Mouse (Mus musculus) heart, adult 2 months (tissue): Measurements from ENCODE around the gene Upf3a. TPM values are rescaled to one million over a fixed set of nuclear protein-coding genes. Genes with fewer than 3 reads are reported as not detected.

Source experiments
- DNase-seq, 2 experiments: peaks; one replicate each; pipeline ENCODE4 v3.0.0; 2021
- H3K27ac ChIP-seq: fragments of 200-600 bp; 2 replicates; pipeline ENCODE4 v1.8.1; 2022
- H3K27me3 ChIP-seq: fragments of 200-500 bp; 2 replicates; pipeline ENCODE4 v1.6.1; 2012; ENCODE audit warnings: mild to moderate bottlenecking, low read length, inconsistent platforms, mixed read lengths; ENCODE audit not compliant: control insufficient read depth, insufficient read depth
- H3K36me3 ChIP-seq: fragments of 200-500 bp; 2 replicates; pipeline ENCODE4 v1.6.1; 2012; ENCODE audit warnings: low read length, inconsistent platforms; ENCODE audit not compliant: control insufficient read depth, insufficient read depth
- H3K4me1 ChIP-seq: fragments of 200-500 bp; 2 replicates; pipeline ENCODE4 v1.6.1; 2011; ENCODE audit warnings: low read length; ENCODE audit not compliant: control insufficient read depth, insufficient read depth
- H3K4me3 ChIP-seq: fragments of 200-600 bp; 2 replicates; pipeline ENCODE4 v1.8.1; 2022
- H3K79me2 ChIP-seq: fragments of 200-500 bp; replicated peaks from 2 replicates; pipeline ENCODE4 v1.6.1; 2012; ENCODE audit warnings: mild to moderate bottlenecking, inconsistent platforms, low read length, moderate library complexity, mixed read lengths; ENCODE audit not compliant: control insufficient read depth, insufficient read depth
- H3K9ac ChIP-seq: fragments of 200-500 bp; 2 replicates; pipeline ENCODE4 v1.6.1; 2012; ENCODE audit warnings: low read depth, mild to moderate bottlenecking, control low read depth, inconsistent platforms, low read length, mixed read lengths
- CTCF ChIP-seq: fragments of 200-600 bp; IDR thresholded peaks from 2 replicates; pipeline ENCODE4 v1.8.1; 2022; ENCODE audit warnings: antibody characterized with exemption, mild to moderate bottlenecking, moderate library complexity
- EP300 ChIP-seq: fragments of 200-500 bp; IDR thresholded peaks from 2 replicates; pipeline ENCODE4 v1.6.1; 2011; ENCODE audit warnings: low read depth, low read length, control low read depth; ENCODE audit not compliant: insufficient read depth
- POLR2A ChIP-seq: fragments of 200-500 bp; IDR thresholded peaks from 2 replicates; pipeline ENCODE4 v1.6.1; 2011; ENCODE audit warnings: mild to moderate bottlenecking, low read depth, low read length, control low read depth; ENCODE audit not compliant: insufficient read depth
- WGBS: fragments of 180-500 bp; shearing (Covaris S2); methylation state at CpG from one replicate; pipeline ENCODE4 v1.1.7; 2018; 5-methylcytosine and 5-hydroxymethylcytosine counted together
- intact Hi-C: fragments of 180-260 bp; cut with DNase I; formaldehyde crosslinking; loops from one replicate; pipeline ENCODE4 v1.15.1; 2025
- polyA plus RNA-seq: library from polyadenylated mRNA; depleted of rRNA; stranded (reverse); fragments of >200 nt; gene quantifications from 2 replicates; pipeline ENCODE4 v1.2.3, GENCODE M21; 2012
- total RNA-seq, 2 experiments: library from RNA; stranded (reverse); gene quantifications; 2 replicates each; pipeline ENCODE4 v1.2.3; 2021

Gene Upf3a
- total and polyA plus RNA-seq, 3 experiments, result 4.9 to 9.6 (median 7.1) TPM

- 20% methylated on average over 2 of the region's 2 CpGs for WGBS
Observed at GRCm38 (mm10) chr8:13753680-13754079, 31.7 kb upstream of the Upf3a start.

GRCm38 (mm10) chr8:13756480-13756879, 28.9 kb upstream of the Upf3a start:
- peaks cover 7% of the 10 kb centered on the region for H3K4me1 ChIP-seq
- H3K27ac ChIP-seq, result peak overlapping the region; percentile 40; the same call in 1 of the 2 replicates
- no peak overlapping the region; the same call in 1 of the 2 replicates for H3K4me3 ChIP-seq
- H3K79me2 ChIP-seq, result peaks cover 2% of the 10 kb centered on the region; the same call in 1 of the 2 replicates
- TF ChIP-seq POLR2A (no peak), EP300 (no peak), CTCF (no peak)
- intact Hi-C loops, result loop anchor here (2.0 kb wide), 1 partner anchor 28 kb away; the partner anchor contains the start of gene Upf3a
- peaks cover 2% of the 10 kb centered on the region for H3K36me3 ChIP-seq
- WGBS, result 34% methylated on average over 7 of the region's 7 CpGs
- DNase-seq, result no peak
- no peaks in the 10 kb centered on the region for H3K27me3 ChIP-seq
- no peak overlapping the region for H3K9ac ChIP-seq

More at GRCm38 (mm10) chr8:13753680-13754079, 31.7 kb upstream of the Upf3a start:
- no peak overlapping the region for H3K9ac ChIP-seq
- H3K4me3 ChIP-seq, result no peak overlapping the region
- peak; percentile 66 to 85 for DNase-seq
- intact Hi-C loops, result loop anchor here (1.0 to 2.0 kb wide), 4 partner anchors 77 to 342 kb away; partner anchors contain the start of gene Rasa3
- peaks cover 5% of the 10 kb centered on the region for H3K4me1 ChIP-seq
- H3K36me3 ChIP-seq, result peaks cover 1% of the 10 kb centered on the region
- H3K79me2 ChIP-seq, result peaks cover 2% of the 10 kb centered on the region; the same call in 1 of the 2 replicates
- H3K27me3 ChIP-seq, result no peaks in the 10 kb centered on the region
- TF ChIP-seq EP300, result peak; percentile 64; the same call in 1 of the 2 replicates
- TF ChIP-seq POLR2A, result no peak
- TF ChIP-seq CTCF, result peak; percentile 92
- no peak overlapping the region for H3K27ac ChIP-seq

- H3K79me2 ChIP-seq, result peaks cover 2% of the 10 kb centered on the region; the same call in 1 of the 2 replicates
- peak; percentile 90 to 95 for DNase-seq
- H3K9ac ChIP-seq, result peak within 1 kb of the TSS; percentile 99
- WGBS, result 5% methylated on average over 40 of the region's 40 CpGs
- peak within 1 kb of the TSS; percentile 89 for H3K27ac ChIP-seq
- TF ChIP-seq CTCF (no peak), POLR2A (peak; percentile 66), EP300 (peak; percentile 50; the same call in 1 of the 2 replicates)
- peaks cover 2% of the 10 kb centered on the region for H3K36me3 ChIP-seq
- H3K4me3 ChIP-seq, result peak within 1 kb of the TSS; percentile 90
- H3K4me1 ChIP-seq, result peaks cover 7% of the 10 kb centered on the region
- intact Hi-C loops, result loop anchor here (2.0 kb wide), 1 partner anchor 28 kb away; the partner anchor contains the start of gene Upf3a
- H3K27me3 ChIP-seq, result no peaks in the 10 kb centered on the region
Observed at GRCm38 (mm10) chr8:13756982-13757804, 28.2 kb upstream of the Upf3a start, which contains the start of gene Cdc16. Gene Cdc16 (plus strand): TSS chr8:13757676.

- Histone ChIP-seq H3K36me3 (peaks cover 5% of the 10 kb centered on the region), H3K4me3 (peak overlapping the region; percentile 90), H3K79me2 (peaks cover 2% of the 10 kb centered on the region; the same call in 1 of the 2 replicates), H3K27ac (peak overlapping the region; percentile 89), H3K27me3 (no peaks in the 10 kb centered on the region), H3K4me1 (peaks cover 7% of the 10 kb centered on the region), H3K9ac (peak overlapping the region; percentile 99)
- peak; percentile 77 for TF ChIP-seq CTCF
- TF ChIP-seq EP300, result no peak
- intact Hi-C loops, result loop anchor here (2.0 kb wide), 1 partner anchor 27 kb away; the partner anchor contains the start of gene Upf3a
- under 1% methylated on average over 36 of the region's 38 CpGs for WGBS
- peak; percentile 24 to 32 for DNase-seq
Observed at GRCm38 (mm10) chr8:13757805-13758727, 27.3 kb upstream of the Upf3a start.

- TF ChIP-seq POLR2A, result no peak
- no peak for TF ChIP-seq CTCF
- TF ChIP-seq EP300, result no peak
- Histone ChIP-seq H3K36me3 (peaks cover 8% of the 10 kb centered on the region), H3K27ac (no peak overlapping the region), H3K79me2 (no peaks in the 10 kb centered on the region), H3K9ac (no peak overlapping the region), H3K4me1 (no peaks in the 10 kb centered on the region), H3K4me3 (no peak overlapping the region), H3K27me3 (no peaks in the 10 kb centered on the region)
- DNase-seq, result no peak
- intact Hi-C loops, result no loop called here
- WGBS, result 87% methylated on average over 11 of the region's 11 CpGs
Observed at GRCm38 (mm10) chr8:13769206-13769605, 16.2 kb upstream of the Upf3a start.
